Mouse (Mus musculus): ENCODE data around the gene Retreg2. TPM values are rescaled to one million over a fixed set of nuclear protein-coding genes. Genes with fewer than 3 reads are reported as not detected.
A peak's percentile ranks its signal among the peaks of the same experiment; 100 is the strongest.

The Retreg2 gene
- polyA plus RNA-seq, 1 experiment from 2014 or later: 35.2 TPM

DNA sequence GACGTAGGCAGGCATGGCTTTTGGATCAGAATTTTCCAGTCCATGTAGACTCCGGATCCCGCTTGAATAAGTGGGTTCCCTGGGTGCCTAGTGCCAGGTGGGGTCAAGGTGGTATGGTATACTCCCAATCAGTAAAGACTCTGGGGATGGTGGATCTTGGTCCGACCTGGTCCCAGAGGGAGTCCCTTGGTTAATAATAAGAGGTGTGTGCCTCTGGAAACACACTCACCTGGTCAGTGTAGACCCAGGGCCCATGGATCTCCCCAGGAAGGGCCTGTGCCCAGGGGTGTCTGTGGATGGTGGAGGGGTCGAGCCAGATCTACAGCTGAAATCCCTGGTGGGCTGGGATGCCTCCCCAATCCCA lies 48.7 kb downstream of the Retreg2 start:
- Histone ChIP-seq H3K9ac (peak overlapping the region; percentile 94), H3K9me3 (no peaks in the 10 kb centered on the region), H3K4me3 (peak overlapping the region; percentile 70), H3K4me2 (peak overlapping the region; percentile 94), H3K27me3 (replicated peaks) (no peaks in the 10 kb centered on the region), H3K36me3 (peaks cover 52% of the 10 kb centered on the region), H3K27ac (replicated peaks) (peak overlapping the region; percentile 75), H3K4me1 (peaks cover 27% of the 10 kb centered on the region)
- 41% methylated on average over 5 of the region's 5 CpGs for WGBS
- ATAC-seq (ENCODE audit: extremely low read depth, insufficient number of reproducible peaks, low FRiP score, low TSS enrichment): peak; percentile 9; the same call in 1 of the 2 replicates

GRCm38 (mm10) chr1:75191622-75192402 lies 49.2 kb downstream of the Retreg2 start, which contains the start of the genes Ankzf1 and Atg9a:
Gene Ankzf1, plus strand, starts transcription at chr1:75192151.
Gene Atg9a, minus strand, starts transcription at chr1:75192196.
- Histone ChIP-seq H3K4me1 (peaks cover 27% of the 10 kb centered on the region), H3K36me3 (peaks cover 52% of the 10 kb centered on the region), H3K9ac (peak within 1 kb of the TSS; percentile 94), H3K9me3 (no peaks in the 10 kb centered on the region), H3K27me3 (replicated peaks) (no peaks in the 10 kb centered on the region), H3K27ac (replicated peaks) (peak within 1 kb of the TSS; percentile 96), H3K4me3 (peak within 1 kb of the TSS; percentile 70), H3K4me2 (peak within 1 kb of the TSS; percentile 94)
- peak; percentile 98 for ATAC-seq (ENCODE audit: extremely low read depth, insufficient number of reproducible peaks, low FRiP score, low TSS enrichment)
- under 1% methylated on average over 55 of the region's 56 CpGs for whole genome bisulfite sequencing

- Histone ChIP-seq H3K27ac (replicated peaks) (peak overlapping the region; percentile 96), H3K36me3 (peaks cover 52% of the 10 kb centered on the region), H3K27me3 (replicated peaks) (no peaks in the 10 kb centered on the region), H3K9me3 (no peaks in the 10 kb centered on the region), H3K9ac (peak overlapping the region; percentile 92), H3K4me2 (peak overlapping the region; percentile 85), H3K4me1 (peaks cover 27% of the 10 kb centered on the region), H3K4me3 (peak overlapping the region; percentile 70)
- no peak; the same call in 1 of the 2 replicates for ATAC-seq (ENCODE audit: extremely low read depth, insufficient number of reproducible peaks, low FRiP score, low TSS enrichment)
- under 1% methylated on average over 19 of the region's 19 CpGs for WGBS
These were observed 49.9 kb downstream of the Retreg2 start for GRCm38 (mm10) chr1:75192452-75192851.

Other genes with a start within 250 kb of the Retreg2 start
- not detected in 2 replicates for gene Cryba2, start 249.6 kb upstream of the Retreg2 start, polyA plus RNA-seq (2015; fragmentation: Nextera tagmentation; extraction: Ambion mirVana)
- not detected in 2 replicates for gene Cfap65, start 207.2 kb upstream of the Retreg2 start, polyA plus RNA-seq (2015; fragmentation: Nextera tagmentation; extraction: Ambion mirVana)
- 0.05 and 0.31 TPM in 2 replicates for gene Ihh, start 191.1 kb upstream of the Retreg2 start, polyA plus RNA-seq (2015; fragmentation: Nextera tagmentation; extraction: Ambion mirVana)
- gene Nhej1, start 17.6 kb upstream of the Retreg2 start, polyA plus RNA-seq (2015; fragmentation: Nextera tagmentation; extraction: Ambion mirVana): 7.6 and 7.9 TPM in 2 replicates
- 0.41 and 1.0 TPM in 2 replicates for gene Slc23a3, start 8.9 kb upstream of the Retreg2 start, polyA plus RNA-seq (2015; fragmentation: Nextera tagmentation; extraction: Ambion mirVana)
- gene Cnppd1, start 67 bp upstream of the Retreg2 start, polyA plus RNA-seq (2015; fragmentation: Nextera tagmentation; extraction: Ambion mirVana): 36.2 and 39.1 TPM in 2 replicates
- 27.2 and 31.7 TPM in 2 replicates for gene Zfand2b, start 25.9 kb downstream of the Retreg2 start, polyA plus RNA-seq (2015; fragmentation: Nextera tagmentation; extraction: Ambion mirVana)
- 14.8 and 17.6 TPM in 2 replicates for gene Abcb6, start 37.6 kb downstream of the Retreg2 start, polyA plus RNA-seq (2015; fragmentation: Nextera tagmentation; extraction: Ambion mirVana)
- 23.7 and 26.4 TPM in 2 replicates for gene Ankzf1, start 49.4 kb downstream of the Retreg2 start, polyA plus RNA-seq (2015; fragmentation: Nextera tagmentation; extraction: Ambion mirVana)
- gene Atg9a, start 49.4 kb downstream of the Retreg2 start, polyA plus RNA-seq (2015; fragmentation: Nextera tagmentation; extraction: Ambion mirVana): 28.7 and 30.4 TPM in 2 replicates
- 6.9 and 8.2 TPM in 2 replicates for gene Glb1l, start 68.0 kb downstream of the Retreg2 start, polyA plus RNA-seq (2015; fragmentation: Nextera tagmentation; extraction: Ambion mirVana)
- gene Stk16, start 68.1 kb downstream of the Retreg2 start, polyA plus RNA-seq (2015; fragmentation: Nextera tagmentation; extraction: Ambion mirVana): 81.2 and 96.6 TPM in 2 replicates
- 43.3 and 45.1 TPM in 2 replicates for gene Tuba4a, start 77.1 kb downstream of the Retreg2 start, polyA plus RNA-seq (2015; fragmentation: Nextera tagmentation; extraction: Ambion mirVana)
- not detected in 2 replicates for gene A630095N17Rik, start 89.3 kb downstream of the Retreg2 start, polyA plus RNA-seq (2015; fragmentation: Nextera tagmentation; extraction: Ambion mirVana)
- 30.5 and 32.6 TPM in 2 replicates for gene Dnajb2, start 93.6 kb downstream of the Retreg2 start, polyA plus RNA-seq (2015; fragmentation: Nextera tagmentation; extraction: Ambion mirVana)
- 0.40 and 0.87 TPM in 2 replicates for gene Ptprn, start 121.7 kb downstream of the Retreg2 start, polyA plus RNA-seq (2015; fragmentation: Nextera tagmentation; extraction: Ambion mirVana)
- 0.75 TPM in 1 of 2 replicates, not detected in the other for gene Resp18, start 135.6 kb downstream of the Retreg2 start, polyA plus RNA-seq (2015; fragmentation: Nextera tagmentation; extraction: Ambion mirVana)
- 115 and 121 TPM in 2 replicates for gene Dnpep, start 175.2 kb downstream of the Retreg2 start, polyA plus RNA-seq (2015; fragmentation: Nextera tagmentation; extraction: Ambion mirVana)
- 393 and 426 TPM in 2 replicates for gene Des, start 217.6 kb downstream of the Retreg2 start, polyA plus RNA-seq (2015; fragmentation: Nextera tagmentation; extraction: Ambion mirVana)
- 55.1 and 58.8 TPM in 2 replicates for gene Speg, start 232.5 kb downstream of the Retreg2 start, polyA plus RNA-seq (2015; fragmentation: Nextera tagmentation; extraction: Ambion mirVana)

All from heart, embryonic 13.5 days (tissue).